Mouse (Mus musculus): ENCODE measurements around the gene Dxo.

Dxo gene

GRCm38 (mm10) chr17:34836155-34836855, 514 bp upstream of the Dxo start:
- DNase-seq (ENCODE audit: low read depth): no peak

- DNase-seq (ENCODE audit: low read depth): no peak
Observed at GRCm38 (mm10) chr17:34837464-34838324, 875 bp downstream of the Dxo start.

GRCm38 (mm10) chr17:34838785-34839184, 2.0 kb downstream of the Dxo start:
- no peak for DNase-seq (ENCODE audit: low read depth)

GRCm38 (mm10) chr17:34840736-34841307, 4.0 kb downstream of the Dxo start:
- DNase-seq (ENCODE audit: low read depth): no peak

- DNase-seq (ENCODE audit: low read depth): no peak
Observed at GRCm38 (mm10) chr17:34844884-34845283, 8.1 kb downstream of the Dxo start.

- DNase-seq (ENCODE audit: low read depth): no peak
Observed at GRCm38 (mm10) chr17:34847192-34847591, 10.4 kb downstream of the Dxo start.

- no peak for DNase-seq (ENCODE audit: low read depth)
Observed at GRCm38 (mm10) chr17:34847615-34848014, 10.8 kb downstream of the Dxo start.

- peak; percentile 99 for DNase-seq (ENCODE audit: low read depth)
Observed at GRCm38 (mm10) chr17:34849722-34850516, 13.1 kb downstream of the Dxo start, which contains the start of the genes Skiv2l and Nelfe. TSS of gene Skiv2l (minus strand) at chr17:34850210. TSS of gene Nelfe (plus strand) at chr17:34850391.

GRCm38 (mm10) chr17:34850517-34851125, 13.8 kb downstream of the Dxo start:
- peak; percentile 66 for DNase-seq (ENCODE audit: low read depth)

GRCm38 (mm10) chr17:34853511-34853910, 16.7 kb downstream of the Dxo start:
- DNase-seq (ENCODE audit: low read depth): no peak

- no peak for DNase-seq (ENCODE audit: low read depth)
Observed at GRCm38 (mm10) chr17:34854761-34855160, 17.9 kb downstream of the Dxo start.

- DNase-seq (ENCODE audit: low read depth): peak; percentile 68
Observed at GRCm38 (mm10) chr17:34855825-34856224, 19.0 kb downstream of the Dxo start.

- no peak for DNase-seq (ENCODE audit: low read depth)
Observed at GRCm38 (mm10) chr17:34858670-34859069, 21.9 kb downstream of the Dxo start.

GRCm38 (mm10) chr17:34860514-34860913, 23.7 kb downstream of the Dxo start:
- DNase-seq (ENCODE audit: low read depth): no peak

GRCm38 (mm10) chr17:34861704-34862415, 25.0 kb downstream of the Dxo start:
- no peak for DNase-seq (ENCODE audit: low read depth)

- DNase-seq (ENCODE audit: low read depth): no peak
Observed at GRCm38 (mm10) chr17:34862416-34863081, 25.7 kb downstream of the Dxo start, which contains the start of gene Cfb. TSS of gene Cfb (minus strand) at chr17:34862518.

- DNase-seq (ENCODE audit: low read depth): no peak
Observed at GRCm38 (mm10) chr17:34865981-34866380, 29.2 kb downstream of the Dxo start.

- no peak for DNase-seq (ENCODE audit: low read depth)
Observed at GRCm38 (mm10) chr17:34874321-34874720, 37.5 kb downstream of the Dxo start.

GRCm38 (mm10) chr17:34879336-34879879, 42.6 kb downstream of the Dxo start, which contains the start of gene Zbtb12:
TSS of gene Zbtb12 (plus strand) at chr17:34879483.
- DNase-seq (ENCODE audit: low read depth): peak; percentile 77

GRCm38 (mm10) chr17:34881166-34881565, 44.3 kb downstream of the Dxo start:
- no peak for DNase-seq (ENCODE audit: low read depth)
